Mouse (Mus musculus) forebrain, postnatal 0 days (tissue): ENCODE measurements around the gene Sgce. TPM values are rescaled to one million over a fixed set of nuclear protein-coding genes. Genes with fewer than 3 reads are reported as not detected.

Experiments
- ATAC-seq: fragments of 200-750 bp; cut with Nextera tagmentation; 2 replicates; pipeline ENCODE4 v1.8.0; 2017; ENCODE audit warnings: mild to moderate bottlenecking, moderate library complexity
- DNase-seq: peaks from one replicate; pipeline ENCODE4 v3.0.0-alpha.2; 2015
- H3K27ac ChIP-seq: fragments of 300-500 bp; sonication (generic); 2 replicates; pipeline ENCODE4 v1.5.1; 2014; ENCODE audit warnings: low read depth, mild to moderate bottlenecking, antibody characterized with exemption, low read length, moderate library complexity, mixed read lengths
- H3K27me3 ChIP-seq: fragments of 300-500 bp; sonication (generic); 2 replicates; pipeline ENCODE4 v1.6.1; 2014; ENCODE audit warnings: mild to moderate bottlenecking, low read length, mixed read lengths; ENCODE audit not compliant: insufficient read depth
- H3K36me3 ChIP-seq: fragments of 300-500 bp; sonication (generic); 2 replicates; pipeline ENCODE4 v1.6.1; 2014; ENCODE audit warnings: mild to moderate bottlenecking, moderate library complexity; ENCODE audit not compliant: insufficient read depth
- H3K4me1 ChIP-seq: fragments of 300-500 bp; sonication (generic); 2 replicates; pipeline ENCODE4 v1.6.1; 2014; ENCODE audit warnings: antibody characterized with exemption; ENCODE audit not compliant: insufficient read depth
- H3K4me2 ChIP-seq: fragments of 300-500 bp; sonication (generic); 2 replicates; pipeline ENCODE4 v1.6.1; 2014; ENCODE audit warnings: low read depth, mild to moderate bottlenecking, moderate library complexity
- H3K4me3 ChIP-seq: fragments of 300-500 bp; sonication (generic); 2 replicates; pipeline ENCODE4 v1.5.1; 2014; ENCODE audit warnings: low read depth, low read length, mixed read lengths
- H3K9ac ChIP-seq: fragments of 300-500 bp; sonication (generic); 2 replicates; pipeline ENCODE4 v1.6.1; 2014; ENCODE audit warnings: mild to moderate bottlenecking
- H3K9me3 ChIP-seq: fragments of 300-500 bp; sonication (generic); 2 replicates; pipeline ENCODE4 v1.6.1; 2016; ENCODE audit warnings: low read length
- CTCF ChIP-seq: sonication (generic); IDR thresholded peaks from 2 replicates; pipeline ENCODE4 v1.5.1; 2016; ENCODE audit warnings: antibody characterized with exemption, control low read depth, low read depth
- WGBS: fragments of 180-500 bp; shearing (Covaris S2); extraction: QIAGEN DNeasy Blood & Tissue Kit; methylation state at CpG from one replicate; pipeline ENCODE4 v1.1.7; 2014; 5-methylcytosine and 5-hydroxymethylcytosine counted together
- polyA plus RNA-seq: library from polyadenylated mRNA; unstranded; fragments of >200 nt; fragmentation: Nextera tagmentation; extraction: Ambion mirVana; gene quantifications from 2 replicates; pipeline ENCODE4 v1.2.1, GENCODE M21; 2015
- total RNA-seq: library from RNA; depleted of rRNA; stranded (reverse); fragments of >200 nt; gene quantifications from 2 replicates; pipeline ENCODE4 v1.2.3, GENCODE M21; 2014

The Sgce gene
- total and polyA plus RNA-seq, 2 experiments from 2014 or later, result 39.4 to 44.5 TPM

DNA sequence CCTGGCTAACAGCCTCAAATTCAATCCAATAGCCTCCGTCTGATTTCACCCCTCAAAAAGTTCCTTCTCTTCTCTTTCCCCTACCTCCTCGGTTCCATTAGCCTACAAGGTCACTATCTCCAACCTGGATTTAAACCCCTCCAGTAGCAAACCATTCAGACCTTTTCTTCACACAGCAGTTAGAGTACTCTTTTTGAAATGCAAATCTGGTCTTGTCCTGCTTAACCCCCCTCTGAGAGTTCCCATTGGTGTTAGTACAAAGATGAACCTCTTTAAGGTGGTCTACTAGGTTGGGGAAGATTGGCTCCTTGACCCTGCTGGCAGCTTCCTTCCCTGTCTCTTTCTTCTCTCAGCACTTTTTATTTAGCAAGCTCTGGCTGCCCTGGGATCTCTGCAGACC is 8.3 kb downstream of the Sgce start:
- Histone ChIP-seq H3K9ac (no peak overlapping the region), H3K36me3 (no peaks in the 10 kb centered on the region), H3K9me3 (no peaks in the 10 kb centered on the region), H3K4me3 (no peak overlapping the region), H3K4me2 (no peak overlapping the region), H3K27ac (no peak overlapping the region), H3K27me3 (no peaks in the 10 kb centered on the region), H3K4me1 (peaks cover 8% of the 10 kb centered on the region)
- TF ChIP-seq CTCF, result no peak
- WGBS, result 14% methylated on average over 2 of the region's 2 CpGs
- DNase-seq (no peak), ATAC-seq (no peak)

DNA sequence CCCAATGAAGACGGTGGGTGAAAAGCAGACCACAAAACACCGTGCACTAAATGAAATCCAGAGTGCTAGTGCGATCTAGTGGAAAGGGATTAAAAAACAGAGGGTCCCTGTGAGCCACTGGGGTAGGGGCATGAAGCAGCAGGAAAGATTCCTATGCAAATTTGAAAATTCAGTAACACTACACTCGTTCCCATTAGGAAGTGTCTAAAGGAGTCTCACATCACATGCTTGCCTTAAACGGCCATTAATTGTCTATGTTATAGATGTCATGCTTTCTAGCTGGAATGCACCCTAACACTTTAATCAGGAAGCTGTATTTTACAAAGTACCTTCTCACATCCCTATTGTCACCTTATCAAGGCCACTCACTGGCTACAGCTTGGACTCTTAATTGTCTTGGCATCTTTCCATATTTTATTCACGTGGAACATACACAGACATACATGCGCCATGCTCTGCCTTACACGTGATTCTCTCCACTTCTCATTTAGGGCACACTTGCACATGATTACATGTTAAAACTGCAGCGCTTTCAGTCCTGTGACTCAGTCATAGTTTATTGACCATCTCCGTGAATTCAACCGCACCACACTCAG is 8.9 kb downstream of the Sgce start:
- Histone ChIP-seq H3K27me3 (no peaks in the 10 kb centered on the region), H3K4me1 (peaks cover 8% of the 10 kb centered on the region), H3K36me3 (no peaks in the 10 kb centered on the region), H3K4me2 (no peak overlapping the region), H3K9ac (no peak overlapping the region), H3K27ac (no peak overlapping the region), H3K4me3 (no peak overlapping the region), H3K9me3 (no peaks in the 10 kb centered on the region)
- ATAC-seq (peak; percentile 24; the same call in 1 of the 2 replicates), DNase-seq (no peak)
- TF ChIP-seq CTCF, result peak; percentile 29; the same call in 1 of the 2 replicates
- 19% methylated on average over 11 of the region's 11 CpGs for WGBS

DNA sequence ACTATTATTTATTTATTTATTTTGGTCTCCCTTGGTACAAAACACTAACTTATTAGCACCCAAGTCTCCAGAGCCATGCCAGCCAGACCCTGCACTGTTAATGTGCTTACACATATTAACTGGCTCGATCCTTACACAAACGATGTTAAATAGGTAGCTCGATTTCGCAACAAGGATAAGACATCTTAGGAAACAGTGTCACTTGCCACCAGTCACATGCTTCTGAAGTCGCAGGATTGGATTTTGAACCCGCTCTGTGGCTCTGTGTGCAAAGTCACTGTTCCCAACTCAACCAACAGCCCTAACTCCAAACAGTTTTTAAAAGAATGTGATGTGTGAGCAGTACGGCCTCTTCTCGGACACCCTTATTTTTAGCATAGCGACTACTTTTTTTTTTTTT is 10.6 kb downstream of the Sgce start:
- no peak overlapping the region for H3K4me2 ChIP-seq
- H3K9ac ChIP-seq, result no peak overlapping the region
- no peak overlapping the region for H3K27ac ChIP-seq
- 81% methylated on average over 9 of the region's 9 CpGs for WGBS
- no peak for ATAC-seq
- no peaks in the 10 kb centered on the region for H3K27me3 ChIP-seq
- no peaks in the 10 kb centered on the region for H3K9me3 ChIP-seq
- TF ChIP-seq CTCF, result no peak
- H3K4me3 ChIP-seq, result no peak overlapping the region
- DNase-seq, result no peak
- no peaks in the 10 kb centered on the region for H3K36me3 ChIP-seq
- peaks cover 6% of the 10 kb centered on the region for H3K4me1 ChIP-seq

DNA sequence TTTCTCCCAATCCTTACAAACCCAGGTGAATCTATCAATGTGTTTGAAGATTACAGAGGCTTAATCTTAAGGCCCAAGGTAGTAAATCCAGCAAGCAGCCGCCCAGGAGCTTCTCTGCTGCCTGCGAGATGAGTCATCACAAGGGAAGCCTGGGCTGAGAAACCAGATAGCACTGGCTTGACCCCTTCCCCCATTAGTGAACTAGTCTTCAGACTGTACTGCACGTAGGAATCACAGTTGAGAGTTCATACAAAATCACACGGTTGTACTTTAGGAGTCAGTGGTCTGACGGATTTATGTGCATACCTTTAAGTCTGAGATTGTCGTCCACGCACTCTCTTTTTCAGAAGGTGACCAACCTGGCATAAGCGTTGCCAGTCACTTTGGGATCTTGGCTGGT is 13.8 kb downstream of the Sgce start:
- H3K4me1 ChIP-seq, result peaks cover 4% of the 10 kb centered on the region
- no peak overlapping the region for H3K9ac ChIP-seq
- H3K36me3 ChIP-seq, result no peaks in the 10 kb centered on the region
- H3K9me3 ChIP-seq, result no peaks in the 10 kb centered on the region
- H3K27me3 ChIP-seq, result no peaks in the 10 kb centered on the region
- DNase-seq (no peak), ATAC-seq (no peak)
- 90% methylated on average over 8 of the region's 8 CpGs for WGBS
- no peak for TF ChIP-seq CTCF
- no peak overlapping the region for H3K27ac ChIP-seq
- H3K4me2 ChIP-seq, result no peak overlapping the region
- H3K4me3 ChIP-seq, result no peak overlapping the region

GRCm38 (mm10) chr6:4731675-4732074 is 15.3 kb downstream of the Sgce start:
- Histone ChIP-seq H3K4me3 (no peak overlapping the region), H3K9me3 (no peaks in the 10 kb centered on the region), H3K27me3 (no peaks in the 10 kb centered on the region), H3K27ac (no peak overlapping the region), H3K9ac (no peak overlapping the region), H3K4me2 (no peak overlapping the region), H3K4me1 (no peaks in the 10 kb centered on the region), H3K36me3 (no peaks in the 10 kb centered on the region)
- TF ChIP-seq CTCF, result no peak
- DNase-seq (no peak), ATAC-seq (no peak)
- WGBS, result 84% methylated on average over 8 of the region's 8 CpGs

DNA sequence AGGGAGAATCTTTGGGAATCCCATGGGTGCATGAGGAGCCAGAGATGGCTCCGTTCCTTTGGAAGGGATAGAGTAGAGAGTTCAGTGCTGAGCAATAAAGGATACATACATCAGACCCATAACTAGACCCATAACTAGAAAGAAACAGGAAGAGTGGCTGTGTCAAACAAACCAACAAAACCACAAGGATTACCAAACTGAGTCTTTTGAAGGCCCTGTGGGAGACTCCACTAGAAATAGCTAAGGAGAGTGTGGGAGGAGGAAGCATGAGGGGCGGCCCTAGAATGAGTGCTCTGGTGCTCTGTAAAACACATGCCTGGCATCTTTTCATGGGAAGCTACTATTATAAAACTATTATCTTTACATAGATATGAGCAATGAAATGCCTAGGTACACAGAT is 18.7 kb downstream of the Sgce start:
- Histone ChIP-seq H3K4me3 (no peak overlapping the region), H3K4me2 (no peak overlapping the region), H3K36me3 (no peaks in the 10 kb centered on the region), H3K9ac (no peak overlapping the region), H3K4me1 (no peaks in the 10 kb centered on the region), H3K27ac (no peak overlapping the region), H3K9me3 (no peaks in the 10 kb centered on the region), H3K27me3 (no peaks in the 10 kb centered on the region)
- TF ChIP-seq CTCF, result no peak
- ATAC-seq, result no peak
- no peak for DNase-seq
- WGBS, result 92% methylated on average over 2 of the region's 2 CpGs

DNA sequence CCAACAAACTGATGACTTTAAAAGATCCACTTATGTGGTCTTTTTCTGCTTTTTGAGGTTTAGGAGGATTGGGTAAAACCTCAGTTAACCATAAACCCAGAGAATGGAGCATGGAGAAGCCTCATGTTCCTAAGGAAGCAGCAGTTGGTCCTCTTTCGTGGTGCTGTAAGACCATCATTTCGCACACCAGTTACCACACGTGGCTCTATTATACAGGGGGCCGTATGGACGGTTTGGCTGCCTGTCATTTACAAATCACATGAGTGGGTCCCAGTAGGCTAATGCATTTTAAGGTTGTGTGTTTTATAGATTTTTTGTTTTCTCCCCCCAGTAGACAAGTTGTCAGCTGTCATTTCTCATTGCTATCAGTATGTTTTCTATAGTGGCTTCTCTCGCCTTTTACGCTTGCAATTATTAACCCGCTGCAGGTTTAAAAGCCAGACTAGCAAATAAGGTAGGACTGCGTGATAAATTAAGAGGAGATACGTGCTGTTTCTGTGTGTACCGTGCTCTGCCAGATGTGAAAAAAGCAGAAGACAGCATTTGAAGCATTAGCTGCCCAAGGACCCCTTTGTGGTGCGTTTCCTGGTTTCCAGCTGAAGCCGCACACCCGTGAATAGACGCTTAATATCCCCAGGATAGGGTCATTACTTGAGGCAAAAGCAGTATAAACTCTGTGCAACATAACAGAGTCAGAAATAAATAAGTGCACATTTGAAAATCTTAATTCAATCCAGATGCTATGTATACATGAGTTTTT is 22.8 kb downstream of the Sgce start:
- Histone ChIP-seq H3K9me3 (no peaks in the 10 kb centered on the region), H3K4me3 (no peak overlapping the region), H3K9ac (no peak overlapping the region), H3K27ac (no peak overlapping the region; the same call in 1 of the 2 replicates), H3K27me3 (no peaks in the 10 kb centered on the region), H3K36me3 (no peaks in the 10 kb centered on the region), H3K4me2 (no peak overlapping the region), H3K4me1 (no peaks in the 10 kb centered on the region)
- DNase-seq (no peak), ATAC-seq (no peak)
- WGBS, result 63% methylated on average over 15 of the region's 15 CpGs
- TF ChIP-seq CTCF, result no peak
